Mouse (Mus musculus) ES-E14 (cell line): Measurements from ENCODE around the gene Afg1l.

Experiments
- CHD2 ChIP-seq: IDR thresholded peaks from 2 replicates; pipeline ENCODE4 v1.6.1; 2014; ENCODE audit warnings: mild to moderate bottlenecking, low read depth, low read length, inconsistent platforms
- HCFC1 ChIP-seq: IDR thresholded peaks from 2 replicates; pipeline ENCODE4 v1.6.1; 2012; ENCODE audit warnings: low read length, inconsistent platforms, borderline replicate concordance; ENCODE audit not compliant: insufficient read depth
- MAFK ChIP-seq: IDR thresholded peaks from 2 replicates; pipeline ENCODE4 v1.6.1; 2014; ENCODE audit warnings: mild to moderate bottlenecking, low read depth, low read length, inconsistent platforms; ENCODE audit not compliant: insufficient read depth
- ZC3H11A ChIP-seq: IDR thresholded peaks from 2 replicates; pipeline ENCODE4 v1.6.1; 2012; ENCODE audit warnings: low read depth, mild to moderate bottlenecking, inconsistent platforms, low read length, borderline replicate concordance

- no peak for TF ChIP-seq HCFC1
- no peak for TF ChIP-seq CHD2
- no peak for TF ChIP-seq MAFK
- TF ChIP-seq ZC3H11A: no peak
These were observed 165.1 kb downstream of the Afg1l start for GRCm38 (mm10) chr10:42313222-42313786.
